Mouse (Mus musculus) liver, embryonic 14.5 days (tissue): ENCODE data around the gene Ralgapa2.

Source experiments
- CTCF ChIP-seq: IDR thresholded peaks from 2 replicates; pipeline ENCODE4 v1.5.1; 2016; ENCODE audit warnings: antibody characterized with exemption, low read depth, control low read depth
- EP300 ChIP-seq: IDR thresholded peaks from 2 replicates; pipeline ENCODE4 v1.6.1; 2016; ENCODE audit warnings: antibody characterized with exemption, low read depth

GRCm38 (mm10) chr2:146218161-146218691 lies 293.9 kb downstream of the Ralgapa2 start:
- TF ChIP-seq CTCF, result no peak
- TF ChIP-seq EP300, result no peak
